Mouse (Mus musculus) embryonic facial prominence, embryonic 14.5 days (tissue): ENCODE results near the gene Ms4a10. TPM values are rescaled to one million over a fixed set of nuclear protein-coding genes. Genes with fewer than 3 reads are reported as not detected.

ENCODE experiments used
- ATAC-seq: fragments of 200-750 bp; cut with Nextera tagmentation; 2 replicates; pipeline ENCODE4 v1.8.0; 2017; ENCODE audit warnings: low read depth, moderate number of reproducible peaks, moderate TSS enrichment
- DNase-seq: peaks from one replicate; pipeline ENCODE4 v3.0.0-alpha.2; 2015; ENCODE audit warnings: low spot score
- H3K27ac ChIP-seq: fragments of 300-500 bp; sonication (generic); replicated peaks from 2 replicates; pipeline ENCODE4 v1.5.1; 2014; ENCODE audit warnings: low read depth, mild to moderate bottlenecking, low read length, moderate library complexity
- H3K27me3 ChIP-seq: fragments of 300-500 bp; sonication (generic); replicated peaks from 2 replicates; pipeline ENCODE4 v1.6.1; 2014; ENCODE audit warnings: low read length; ENCODE audit not compliant: control insufficient read depth, insufficient read depth
- H3K36me3 ChIP-seq: fragments of 300-500 bp; sonication (generic); 2 replicates; pipeline ENCODE4 v1.6.1; 2014; ENCODE audit warnings: low read length, mixed read lengths; ENCODE audit not compliant: control insufficient read depth, insufficient read depth
- H3K4me1 ChIP-seq: fragments of 300-500 bp; sonication (generic); 2 replicates; pipeline ENCODE4 v1.6.1; 2014; ENCODE audit warnings: antibody characterized with exemption, low read length; ENCODE audit not compliant: control insufficient read depth, insufficient read depth
- H3K4me2 ChIP-seq: fragments of 300-500 bp; sonication (generic); 2 replicates; pipeline ENCODE4 v1.6.1; 2014; ENCODE audit warnings: low read depth, mild to moderate bottlenecking, low read length, moderate library complexity, mixed read lengths
- H3K4me3 ChIP-seq: fragments of 300-500 bp; sonication (generic); 2 replicates; pipeline ENCODE4 v1.5.1; 2014; ENCODE audit warnings: low read depth, mild to moderate bottlenecking, low read length
- H3K9ac ChIP-seq: fragments of 300-500 bp; sonication (generic); 2 replicates; pipeline ENCODE4 v1.6.1; 2014; ENCODE audit warnings: low read depth, mild to moderate bottlenecking, low read length, moderate library complexity, mixed read lengths
- H3K9me3 ChIP-seq: fragments of 300-500 bp; sonication (generic); 2 replicates; pipeline ENCODE4 v1.6.1; 2016; ENCODE audit warnings: low read length; ENCODE audit not compliant: control insufficient read depth
- WGBS: fragments of 180-500 bp; shearing (Covaris S2); extraction: QIAGEN DNeasy Blood & Tissue Kit; methylation state at CpG from one replicate; pipeline ENCODE4 v1.1.7; 2014; 5-methylcytosine and 5-hydroxymethylcytosine counted together
- polyA plus RNA-seq: library from polyadenylated mRNA; unstranded; fragments of >200 nt; fragmentation: Nextera tagmentation; extraction: Ambion mirVana; gene quantifications from 2 replicates; pipeline ENCODE4 v1.2.1, GENCODE M21; 2014

Gene Ms4a10
- polyA plus RNA-seq, 1 experiment from 2014 or later: 0.53 TPM

DNA sequence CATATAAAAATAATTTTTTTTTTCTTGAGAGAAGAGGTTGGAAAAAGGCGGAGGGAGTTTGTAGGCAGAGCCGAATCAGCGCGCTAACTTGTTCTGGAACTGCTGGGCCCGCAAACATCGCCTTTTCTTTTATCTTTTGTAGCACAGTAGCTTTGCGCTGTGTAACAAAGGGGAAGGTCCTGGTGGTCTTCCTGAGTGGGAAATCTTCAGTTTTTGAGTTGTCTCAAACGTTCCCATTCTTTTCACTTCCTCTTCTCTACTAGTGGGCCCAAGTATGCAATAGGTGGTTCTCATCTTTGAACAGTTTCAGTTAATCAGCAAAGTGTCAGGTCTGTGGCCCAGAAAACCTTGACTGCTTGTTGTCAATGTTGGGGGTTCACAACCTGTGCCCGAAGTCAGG is 24.9 kb downstream of the Ms4a10 start:
- Histone ChIP-seq H3K9me3 (no peaks in the 10 kb centered on the region), H3K36me3 (peaks cover 19% of the 10 kb centered on the region), H3K4me2 (peak overlapping the region; percentile 57), H3K4me3 (peak overlapping the region; percentile 56), H3K9ac (peak overlapping the region; percentile 83), H3K27ac (peak overlapping the region; percentile 57), H3K27me3 (no peaks in the 10 kb centered on the region), H3K4me1 (peaks cover 16% of the 10 kb centered on the region)
- no peak for DNase-seq
- WGBS: 47% methylated on average over 9 of the region's 9 CpGs
- no peak for ATAC-seq

GRCm38 (mm10) chr19:10949112-10949511 is 25.4 kb downstream of the Ms4a10 start, which contains the start of gene Ccdc86:
Gene Ccdc86, minus strand, starts transcription at chr19:10949266.
- Histone ChIP-seq H3K9ac (peak within 1 kb of the TSS; percentile 83), H3K27me3 (no peaks in the 10 kb centered on the region), H3K4me3 (peak within 1 kb of the TSS; percentile 56), H3K9me3 (no peaks in the 10 kb centered on the region), H3K4me1 (peaks cover 16% of the 10 kb centered on the region), H3K4me2 (peak within 1 kb of the TSS; percentile 89), H3K36me3 (peaks cover 24% of the 10 kb centered on the region), H3K27ac (peak within 1 kb of the TSS; percentile 57)
- DNase-seq: peak; percentile 99
- under 1% methylated on average over 25 of the region's 30 CpGs for WGBS
- ATAC-seq: peak; percentile 96

DNA sequence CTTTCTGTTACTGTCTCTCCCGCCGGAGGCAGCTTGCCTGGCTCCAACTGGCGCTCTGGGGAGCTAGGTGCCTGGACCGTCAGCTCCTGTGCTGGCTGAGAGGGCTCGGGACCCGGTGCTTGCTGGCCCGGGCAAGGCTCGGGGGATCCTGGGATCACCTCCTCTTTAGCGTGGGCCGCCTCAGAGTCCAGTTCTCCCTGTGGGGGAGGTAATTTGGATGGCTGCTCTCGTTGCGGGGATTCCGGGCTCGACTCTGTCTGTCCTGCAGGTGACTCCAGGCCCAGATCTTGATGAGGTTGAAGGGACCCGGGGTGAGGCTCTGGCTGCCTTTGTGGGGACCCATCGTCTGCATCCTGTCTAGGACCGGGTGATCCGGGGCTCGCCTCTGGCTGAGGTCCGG is 26.1 kb downstream of the Ms4a10 start:
- ATAC-seq: no peak
- Histone ChIP-seq H3K4me1 (peaks cover 16% of the 10 kb centered on the region), H3K9ac (peak overlapping the region; percentile 83), H3K4me3 (peak overlapping the region; percentile 56), H3K27me3 (no peaks in the 10 kb centered on the region), H3K27ac (no peak overlapping the region), H3K36me3 (peaks cover 31% of the 10 kb centered on the region), H3K9me3 (no peaks in the 10 kb centered on the region), H3K4me2 (peak overlapping the region; percentile 89)
- WGBS: 3% methylated on average over 19 of the region's 20 CpGs
- no peak for DNase-seq

DNA sequence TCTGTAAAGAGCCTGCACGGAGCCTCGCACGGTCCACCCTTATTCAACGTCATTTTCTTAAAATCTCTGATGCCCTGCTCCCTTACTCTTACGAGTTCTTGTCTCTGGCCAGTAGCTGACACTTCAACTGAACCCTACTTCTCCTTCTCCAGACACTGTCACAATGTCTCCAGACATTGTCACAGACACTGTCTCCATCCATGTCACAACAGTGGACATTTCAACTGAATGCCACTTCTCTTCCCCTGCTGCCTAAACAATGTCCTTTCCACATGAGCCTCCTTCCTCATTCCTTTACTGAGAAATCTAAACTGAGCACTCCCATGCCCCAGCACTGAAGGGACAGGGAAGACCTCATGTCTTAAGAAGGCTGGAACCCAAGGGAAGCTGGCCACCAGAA is 27.3 kb downstream of the Ms4a10 start:
- ATAC-seq (no peak), DNase-seq (no peak)
- WGBS: 86% methylated on average over 5 of the region's 5 CpGs
- Histone ChIP-seq H3K9me3 (no peaks in the 10 kb centered on the region), H3K4me3 (peak overlapping the region; percentile 56), H3K36me3 (peaks cover 43% of the 10 kb centered on the region), H3K4me1 (peaks cover 16% of the 10 kb centered on the region), H3K9ac (peak overlapping the region; percentile 83), H3K27me3 (no peaks in the 10 kb centered on the region), H3K4me2 (peak overlapping the region; percentile 89), H3K27ac (no peak overlapping the region)

- Histone ChIP-seq H3K4me3 (no peak overlapping the region; the same call in 1 of the 2 replicates), H3K4me1 (peaks cover 16% of the 10 kb centered on the region), H3K27me3 (no peaks in the 10 kb centered on the region), H3K27ac (no peak overlapping the region), H3K4me2 (peak overlapping the region; percentile 89; the same call in 1 of the 2 replicates), H3K9me3 (no peaks in the 10 kb centered on the region), H3K9ac (peak overlapping the region; percentile 83; the same call in 1 of the 2 replicates), H3K36me3 (peaks cover 49% of the 10 kb centered on the region)
- no peak for ATAC-seq
- WGBS: 91% methylated on average over 3 of the region's 3 CpGs
- DNase-seq: no peak
Observed at GRCm38 (mm10) chr19:10946506-10946905, 28.0 kb downstream of the Ms4a10 start.

GRCm38 (mm10) chr19:10943955-10944354 is 30.5 kb downstream of the Ms4a10 start:
- H3K27ac ChIP-seq: no peak overlapping the region
- peaks cover 49% of the 10 kb centered on the region for H3K36me3 ChIP-seq
- H3K9me3 ChIP-seq: no peaks in the 10 kb centered on the region
- H3K9ac ChIP-seq: no peak overlapping the region
- 84% methylated on average over 3 of the region's 3 CpGs for WGBS
- no peaks in the 10 kb centered on the region; the same call in 1 of the 2 replicates for H3K27me3 ChIP-seq
- ATAC-seq (no peak), DNase-seq (no peak)
- H3K4me1 ChIP-seq: peaks cover 24% of the 10 kb centered on the region
- H3K4me2 ChIP-seq: no peak overlapping the region
- H3K4me3 ChIP-seq: no peak overlapping the region

DNA sequence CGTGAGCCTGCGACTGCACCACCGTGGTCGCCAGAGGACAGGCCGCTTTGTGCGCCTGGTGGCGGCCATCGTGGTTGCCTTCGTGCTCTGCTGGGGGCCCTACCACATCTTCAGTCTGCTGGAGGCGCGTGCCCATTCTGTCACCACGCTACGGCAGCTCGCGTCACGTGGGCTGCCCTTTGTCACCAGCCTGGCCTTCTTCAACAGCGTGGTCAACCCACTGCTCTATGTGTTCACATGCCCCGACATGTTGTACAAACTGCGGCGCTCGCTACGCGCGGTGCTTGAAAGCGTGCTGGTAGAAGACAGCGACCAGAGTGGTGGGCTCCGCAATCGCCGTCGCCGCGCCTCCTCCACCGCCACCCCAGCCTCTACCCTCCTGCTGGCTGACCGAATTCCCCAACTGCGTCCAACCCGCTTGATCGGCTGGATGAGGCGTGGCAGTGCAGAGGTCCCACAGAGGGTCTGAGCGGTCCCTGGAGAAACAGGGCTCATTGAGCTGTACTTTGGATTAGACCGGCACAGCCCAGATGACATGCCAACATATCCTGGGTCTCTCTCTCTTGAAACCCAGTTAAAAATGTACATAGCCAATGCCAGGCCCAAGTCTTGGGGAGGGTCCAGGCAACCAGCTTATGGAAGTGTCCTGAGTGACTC is 33.5 kb downstream of the Ms4a10 start:
- DNase-seq: peak; percentile 45
- no peaks in the 10 kb centered on the region; the same call in 1 of the 2 replicates for H3K27me3 ChIP-seq
- H3K36me3 ChIP-seq: peaks cover 43% of the 10 kb centered on the region
- H3K4me2 ChIP-seq: peak overlapping the region; percentile 96
- H3K27ac ChIP-seq: peak overlapping the region; percentile 48; the same call in 1 of the 2 replicates
- peak overlapping the region; percentile 42 for H3K4me3 ChIP-seq
- 2% methylated on average over 40 of the region's 40 CpGs for WGBS
- H3K9ac ChIP-seq: peak overlapping the region; percentile 69
- H3K9me3 ChIP-seq: no peaks in the 10 kb centered on the region
- 0 out of 2 replicates have a peak, but pooled peaks cover 8% of the 10 kb centered on the region for H3K4me1 ChIP-seq
- peak; percentile 63 for ATAC-seq

DNA sequence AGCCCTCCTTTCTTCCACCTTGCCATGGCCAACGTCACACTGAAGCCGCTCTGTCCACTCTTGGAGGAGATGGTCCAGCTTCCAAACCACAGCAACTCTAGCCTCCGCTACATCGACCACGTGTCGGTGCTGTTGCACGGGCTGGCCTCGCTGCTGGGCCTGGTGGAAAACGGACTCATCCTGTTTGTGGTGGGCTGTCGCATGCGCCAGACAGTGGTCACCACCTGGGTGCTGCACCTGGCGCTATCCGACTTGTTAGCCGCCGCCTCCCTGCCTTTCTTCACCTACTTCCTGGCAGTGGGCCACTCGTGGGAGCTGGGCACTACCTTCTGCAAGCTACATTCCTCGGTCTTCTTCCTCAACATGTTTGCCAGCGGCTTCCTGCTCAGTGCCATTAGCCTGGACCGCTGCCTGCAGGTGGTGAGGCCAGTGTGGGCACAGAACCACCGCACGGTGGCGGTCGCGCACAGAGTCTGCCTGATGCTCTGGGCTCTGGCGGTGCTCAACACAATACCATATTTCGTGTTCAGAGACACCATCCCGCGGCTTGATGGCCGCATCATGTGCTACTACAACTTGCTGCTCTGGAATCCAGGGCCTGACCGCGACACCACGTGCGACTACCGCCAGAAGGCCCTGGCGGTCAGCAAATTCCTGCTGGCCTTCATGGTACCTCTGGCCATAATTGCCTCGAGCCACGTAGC is 34.2 kb downstream of the Ms4a10 start:
- WGBS: 19% methylated on average over 35 of the region's 37 CpGs

More for the DNA sequence above, 34.2 kb downstream of the Ms4a10 start:
- Histone ChIP-seq H3K36me3 (peaks cover 36% of the 10 kb centered on the region), H3K9me3 (no peaks in the 10 kb centered on the region), H3K9ac (peak overlapping the region; percentile 69), H3K4me3 (peak overlapping the region; percentile 42), H3K4me2 (peak overlapping the region; percentile 96), H3K27ac (peak overlapping the region; percentile 48; the same call in 1 of the 2 replicates), H3K4me1 (0 out of 2 replicates have a peak, but pooled peaks cover 8% of the 10 kb centered on the region), H3K27me3 (no peaks in the 10 kb centered on the region; the same call in 1 of the 2 replicates)
- ATAC-seq (peak; percentile 91), DNase-seq (peak; percentile 87)
